Mouse (Mus musculus) naive thymus-derived CD4-positive, alpha-beta T cell, adult 2 months (primary cell): ENCODE data around the gene Zfp467.
A peak's percentile ranks its signal among the peaks of the same experiment; 100 is the strongest.

Source experiments
- DNase-seq: peaks from one replicate; pipeline ENCODE4 v3.0.0-alpha.2; 2011; ENCODE audit warnings: low read depth

Zfp467 gene

DNA sequence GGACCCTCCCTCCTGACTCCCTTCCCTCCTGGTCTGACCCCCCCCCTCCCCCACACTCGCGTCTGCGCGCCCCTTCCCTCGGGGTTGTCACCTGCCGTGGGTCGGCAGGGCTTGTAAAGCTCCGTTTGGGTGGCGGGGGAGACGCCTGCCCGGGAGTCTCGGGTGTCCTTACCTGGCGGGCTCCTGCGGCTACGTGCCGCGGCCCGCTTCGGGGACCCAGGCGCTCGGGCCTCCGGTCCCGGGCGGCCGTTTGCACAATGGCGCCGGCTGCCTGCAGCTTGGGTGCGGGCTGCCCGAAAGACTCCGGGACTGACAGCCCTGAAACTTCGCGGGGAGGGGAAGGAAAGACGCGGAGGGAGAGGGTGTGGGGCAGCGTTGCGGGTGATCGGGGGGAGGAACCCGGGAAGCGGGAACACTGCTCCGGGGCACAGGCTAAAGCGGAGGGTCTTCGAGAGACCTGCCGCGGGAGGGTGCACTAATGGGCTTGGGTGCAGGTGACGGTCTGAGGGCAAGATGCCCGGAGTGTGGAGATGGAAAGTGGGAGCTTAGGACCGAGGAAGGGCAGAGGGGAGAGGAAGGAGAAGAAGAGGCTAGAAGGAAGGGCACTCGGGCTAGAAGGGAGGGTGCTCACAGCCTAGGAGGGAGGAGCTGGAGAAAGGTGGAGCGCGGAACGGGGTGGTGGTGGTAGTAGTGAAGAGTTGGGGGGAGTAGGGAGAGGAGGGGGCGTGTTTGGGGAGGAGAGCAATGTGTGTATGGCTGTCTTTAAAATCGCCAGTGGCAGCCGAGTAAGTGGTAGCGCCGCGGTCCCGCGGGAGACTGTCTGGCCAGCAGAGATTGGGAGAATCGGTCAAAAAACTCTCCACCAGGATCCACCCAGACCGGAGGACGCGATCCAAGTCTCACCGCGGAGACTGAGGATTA lies at the start of gene Zfp467:
TSS of gene Zfp467 (minus strand) at position 645 of the 921 bp plus-strand sequence.
- DNase-seq = peak; percentile 59

DNA sequence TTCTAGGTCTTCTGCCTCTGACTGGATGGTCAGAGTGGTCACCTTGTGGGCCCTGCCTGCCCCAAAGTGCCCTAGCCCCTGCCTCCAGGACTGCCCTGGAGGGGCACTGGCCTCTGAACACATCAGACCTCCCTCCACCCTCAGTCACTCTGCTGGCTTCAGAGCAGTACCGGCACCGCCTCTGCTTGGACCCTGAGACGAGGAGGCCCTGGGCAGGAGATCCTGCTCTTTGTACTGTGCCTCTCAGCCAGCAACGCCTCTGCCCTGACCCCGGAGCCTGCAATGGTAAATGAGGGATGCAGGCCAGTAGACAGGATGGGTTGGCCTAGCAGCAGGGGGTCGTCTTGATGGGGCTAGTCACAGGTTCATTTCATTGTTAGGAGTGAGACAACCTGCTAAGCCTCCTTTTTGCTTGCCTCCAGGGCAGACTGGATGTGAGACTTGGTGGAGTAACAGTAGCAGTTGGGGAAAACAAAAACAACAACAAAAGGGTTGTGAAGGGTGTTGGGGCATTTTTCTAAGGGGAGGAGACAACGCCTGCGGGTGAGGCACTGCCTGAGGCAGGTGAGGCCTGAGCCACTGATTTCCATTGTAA lies 47.6 kb upstream of the Zfp467 start:
- no peak for DNase-seq

DNA sequence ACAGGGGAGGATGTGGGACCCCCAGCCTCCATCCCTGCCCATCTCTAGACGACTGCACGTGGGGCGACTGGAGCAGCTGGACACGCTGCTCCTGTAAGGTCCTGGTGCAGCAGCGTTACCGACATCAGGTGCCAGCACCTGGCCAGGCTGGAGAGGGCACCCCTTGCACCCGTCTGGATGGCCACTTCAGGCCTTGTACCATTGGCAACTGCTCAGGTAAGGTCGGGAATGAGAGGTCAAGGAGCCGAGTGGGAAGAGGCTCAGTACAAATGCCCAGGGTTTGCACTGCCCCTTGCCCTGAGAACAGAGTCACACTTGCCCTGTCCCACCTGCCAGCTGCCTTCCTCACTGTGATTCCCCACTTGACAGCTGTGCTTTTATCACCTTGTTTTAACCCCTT lies 45.7 kb upstream of the Zfp467 start:
- DNase-seq = no peak

DNA sequence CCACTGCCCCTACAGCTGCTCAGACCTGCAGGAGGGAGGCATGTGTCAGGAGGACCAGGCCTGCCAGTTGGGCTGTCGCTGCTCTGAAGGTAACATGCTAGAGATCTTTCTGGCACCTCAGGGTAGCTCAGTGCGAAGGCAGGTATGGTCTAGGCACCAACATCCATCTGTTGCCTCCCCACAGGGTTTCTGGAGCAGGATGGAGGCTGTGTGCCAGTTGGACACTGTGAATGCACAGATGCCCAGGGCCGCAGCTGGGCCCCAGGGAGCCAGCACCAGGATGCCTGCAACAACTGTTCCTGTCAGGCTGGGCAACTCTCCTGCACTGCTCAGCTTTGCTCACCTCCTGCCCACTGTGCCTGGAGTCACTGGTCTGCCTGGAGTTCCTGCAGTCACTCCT lies 44.1 kb upstream of the Zfp467 start:
- DNase-seq = no peak

DNA sequence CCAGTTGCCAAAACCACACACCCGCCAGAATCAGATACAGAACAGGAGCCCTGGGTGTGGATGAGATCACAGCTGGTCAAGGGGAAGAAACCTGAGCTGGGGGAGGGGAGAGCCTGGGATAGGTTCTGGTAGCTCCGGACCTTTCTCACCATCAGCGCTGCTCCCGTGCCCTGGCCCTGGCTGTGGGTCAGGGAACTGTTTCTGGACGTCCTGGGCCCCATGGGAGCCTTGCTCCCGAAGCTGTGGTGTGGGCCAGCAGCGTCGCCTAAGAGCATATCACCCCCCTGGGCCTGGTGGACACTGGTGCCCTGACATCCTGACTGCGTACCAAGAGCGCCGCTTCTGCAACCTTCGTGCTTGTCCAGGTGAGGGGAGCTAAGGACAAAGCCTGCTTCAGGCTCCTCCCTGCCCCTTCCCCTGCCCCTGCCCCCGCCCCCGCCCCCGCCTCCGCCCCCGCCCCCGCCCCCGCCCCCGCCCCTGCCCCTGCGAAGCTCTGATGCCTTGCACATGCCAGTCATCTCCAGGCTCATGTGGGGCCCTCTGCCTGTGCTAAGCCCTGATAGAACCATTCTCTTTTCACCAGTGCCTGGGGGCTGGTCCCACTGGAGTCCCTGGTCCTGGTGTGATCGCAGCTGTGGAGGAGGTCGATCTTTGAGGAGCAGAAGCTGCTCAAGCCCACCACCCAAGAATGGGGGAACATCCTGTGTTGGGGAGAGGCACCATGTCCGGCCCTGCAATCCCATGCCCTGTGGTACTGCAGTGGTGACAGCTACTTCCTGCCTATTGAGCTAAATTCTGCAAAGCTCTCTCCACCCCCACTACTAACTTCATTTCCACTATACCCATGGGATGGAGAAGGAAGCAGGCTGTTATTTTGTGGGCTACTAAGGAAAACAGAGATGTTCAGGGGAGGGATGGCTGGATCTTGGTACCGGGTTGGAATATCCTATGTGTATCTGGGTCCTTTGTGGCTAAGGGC lies 42.4 kb upstream of the Zfp467 start:
- no peak for DNase-seq

DNA sequence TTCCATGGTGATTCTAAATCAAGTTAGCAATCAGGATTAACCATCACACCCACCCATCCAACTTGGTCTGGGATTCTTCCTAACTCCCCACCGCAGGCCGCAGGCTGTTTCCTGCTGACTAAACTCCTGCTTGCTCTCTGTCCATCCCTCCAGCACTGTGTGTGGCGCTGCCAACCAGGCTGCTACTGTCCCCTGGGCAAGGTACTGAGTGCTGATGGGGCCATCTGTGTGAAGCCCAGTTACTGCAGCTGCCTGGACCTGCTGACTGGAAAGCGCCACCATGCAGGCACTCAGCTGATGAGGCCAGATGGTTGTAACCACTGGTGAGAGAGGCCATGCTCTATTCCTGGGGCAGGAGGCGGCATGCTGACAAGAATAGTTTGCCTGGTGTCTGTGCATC lies 36.9 kb upstream of the Zfp467 start:
- no peak for DNase-seq

DNA sequence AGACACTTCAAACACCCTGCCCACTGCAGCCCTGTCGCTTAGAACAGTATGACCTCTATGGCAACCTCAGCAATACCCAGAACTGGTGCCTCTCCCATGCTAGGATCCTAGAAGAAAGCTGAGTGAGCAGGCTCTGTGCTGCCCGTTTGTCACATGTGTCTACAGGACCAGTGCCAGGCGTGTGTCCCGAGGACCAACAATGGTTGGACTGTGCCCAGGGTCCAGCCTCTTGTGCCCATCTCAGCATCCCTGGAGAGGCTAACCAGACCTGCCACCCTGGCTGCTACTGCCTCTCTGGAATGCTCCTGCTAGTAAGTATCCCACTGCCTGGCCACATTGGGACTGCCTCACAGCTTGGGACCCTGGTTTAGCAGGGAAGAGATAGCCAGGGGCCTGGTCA lies 32.8 kb upstream of the Zfp467 start:
- DNase-seq = no peak

DNA sequence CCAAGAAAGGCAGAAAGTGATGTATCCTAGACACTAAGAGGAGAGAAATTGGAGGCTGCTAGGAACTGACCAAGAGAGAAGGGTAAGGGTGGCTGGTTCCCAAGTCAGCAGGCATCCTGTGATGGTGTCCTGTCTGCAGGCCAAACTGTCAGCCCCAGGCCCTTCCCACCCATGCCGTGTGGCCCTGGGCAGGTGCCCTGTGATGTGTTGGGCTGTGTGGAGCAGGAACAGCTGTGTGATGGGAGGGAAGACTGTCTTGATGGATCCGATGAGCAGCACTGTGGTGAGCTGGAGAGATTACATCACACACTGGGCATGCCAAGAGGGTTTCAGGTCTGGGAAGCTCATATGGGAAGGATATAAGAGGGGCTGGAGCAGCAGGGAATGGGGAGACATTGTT lies 25.1 kb upstream of the Zfp467 start:
- no peak for DNase-seq

DNA sequence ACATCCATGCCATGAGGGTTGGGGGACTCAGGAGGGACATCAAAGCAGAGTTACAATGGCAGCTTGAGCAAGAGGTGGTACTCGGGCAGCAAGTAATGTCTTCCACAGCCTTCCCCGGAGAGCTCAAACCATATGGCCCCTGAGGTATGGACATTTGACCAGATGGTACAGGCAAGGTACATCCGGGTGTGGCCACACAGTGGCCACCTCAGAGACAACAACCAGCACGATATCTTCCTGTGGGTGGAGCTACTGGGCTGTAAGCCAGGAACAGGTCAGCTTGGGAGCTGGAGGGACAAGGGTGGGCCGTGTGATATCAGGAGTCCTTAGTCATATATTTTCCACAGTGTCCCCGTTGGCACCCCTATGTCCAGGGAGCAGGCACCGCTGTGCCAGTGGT lies 21.9 kb upstream of the Zfp467 start:
- DNase-seq = no peak

DNA sequence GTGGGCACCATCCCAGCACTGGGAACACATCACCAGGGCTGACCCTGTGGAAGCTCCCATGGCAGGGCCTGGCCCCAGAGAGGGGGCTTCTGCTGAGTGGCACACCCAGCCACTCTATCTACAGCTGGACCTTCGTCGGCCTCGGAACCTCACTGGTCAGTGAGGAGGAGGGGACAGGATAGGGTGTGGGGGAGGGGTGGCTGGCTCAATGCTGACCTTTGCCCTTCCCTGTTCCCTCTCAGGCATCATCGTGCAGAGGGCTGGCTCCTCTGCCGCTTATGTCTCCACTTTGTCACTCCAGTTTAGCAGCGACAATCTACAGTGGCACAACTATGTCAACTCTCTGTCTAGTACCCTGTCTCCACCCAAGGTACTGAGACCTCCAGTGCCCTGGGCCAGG lies 21.1 kb upstream of the Zfp467 start:
- no peak for DNase-seq

DNA sequence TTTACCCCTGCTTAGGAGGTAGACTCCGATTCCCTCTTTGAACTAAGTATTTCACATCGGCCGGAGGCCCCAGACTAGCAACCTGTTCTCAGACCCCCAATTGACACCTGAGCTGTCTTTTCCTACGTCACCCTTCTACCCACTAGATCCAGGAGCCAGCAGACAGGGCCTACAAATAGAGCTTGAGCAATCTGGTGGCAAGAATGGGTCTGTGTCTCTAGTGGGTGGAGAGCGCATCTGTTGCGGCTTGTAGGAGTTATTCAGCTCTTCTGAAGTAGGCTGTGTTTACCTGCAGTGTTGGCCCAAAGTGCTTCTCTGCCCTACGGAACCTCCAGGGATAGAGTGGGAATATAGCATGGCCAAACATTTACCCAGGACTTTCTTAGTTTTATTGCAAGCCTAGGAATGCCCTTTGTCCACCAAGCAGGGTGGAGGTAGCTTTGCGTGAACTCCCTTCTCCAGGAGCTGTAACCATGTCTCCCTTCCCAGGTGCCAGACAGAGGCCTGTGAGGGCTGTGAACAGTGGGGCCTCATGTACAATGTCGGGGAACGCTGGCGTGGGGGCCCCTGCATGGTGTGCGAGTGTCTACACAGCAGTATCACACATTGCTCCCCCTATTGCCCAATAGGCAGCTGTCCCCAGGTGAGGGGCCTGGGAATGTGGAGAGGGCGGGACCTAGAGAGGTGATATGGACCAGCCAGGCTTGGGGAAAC lies 19.5 kb upstream of the Zfp467 start:
- no peak for DNase-seq

DNA sequence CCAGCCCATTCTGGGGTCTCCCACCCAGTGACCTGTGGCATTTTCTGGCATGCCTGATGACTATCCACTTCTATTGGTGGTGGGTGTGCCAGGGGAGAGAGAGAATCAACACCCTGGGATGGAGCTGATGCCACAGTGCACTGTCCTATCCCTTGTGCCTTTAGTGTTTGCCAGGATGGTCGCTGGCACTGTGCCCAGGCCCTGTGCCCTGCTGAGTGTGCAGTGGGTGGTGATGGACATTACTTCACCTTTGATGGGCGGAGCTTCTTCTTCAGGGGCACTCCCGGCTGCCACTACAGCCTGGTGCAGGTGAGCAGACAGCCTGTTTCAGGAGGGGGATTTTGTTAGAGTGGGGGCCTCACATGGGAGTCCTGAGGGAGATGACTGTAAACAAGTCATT lies 7.1 kb upstream of the Zfp467 start:
- DNase-seq = no peak

DNA sequence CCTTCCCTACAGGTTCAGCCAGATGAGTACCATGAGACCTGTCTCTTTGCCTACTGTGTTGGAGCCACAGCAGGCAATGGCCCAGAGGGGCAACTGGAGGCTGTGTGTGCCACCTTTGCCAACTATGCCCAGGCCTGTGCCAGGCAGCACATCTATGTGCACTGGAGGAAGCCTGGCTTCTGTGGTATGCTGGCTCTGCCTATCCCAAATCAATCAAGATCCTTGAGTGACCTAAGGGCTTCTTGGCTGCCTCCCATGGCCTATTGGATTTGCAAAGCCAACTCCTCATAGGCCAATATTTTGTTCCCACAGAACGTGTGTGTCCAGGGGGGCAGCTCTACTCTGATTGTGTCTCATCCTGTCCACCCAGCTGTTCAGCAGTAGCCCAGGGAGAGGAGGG lies 6.5 kb upstream of the Zfp467 start:
- DNase-seq = no peak

DNA sequence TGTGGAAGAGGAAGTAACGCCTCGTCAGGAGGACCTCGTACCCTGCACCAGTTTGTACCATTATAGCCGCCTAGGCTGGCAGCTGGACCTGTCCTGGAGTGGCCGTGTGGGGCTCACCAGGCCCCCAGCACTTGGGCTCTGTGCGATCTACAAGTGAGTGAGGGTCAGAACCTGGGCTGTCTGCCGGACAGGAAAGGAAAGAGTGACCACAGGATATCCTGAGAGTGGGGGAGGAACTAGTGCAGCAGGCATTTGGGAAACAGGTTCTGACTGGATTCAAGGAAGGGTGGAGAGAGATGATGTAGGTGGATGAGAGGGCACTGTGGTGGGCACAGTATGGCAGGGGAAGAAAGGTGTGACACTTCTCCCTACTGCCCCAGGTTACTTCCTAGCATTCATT lies 2.9 kb upstream of the Zfp467 start:
- DNase-seq = no peak

DNA sequence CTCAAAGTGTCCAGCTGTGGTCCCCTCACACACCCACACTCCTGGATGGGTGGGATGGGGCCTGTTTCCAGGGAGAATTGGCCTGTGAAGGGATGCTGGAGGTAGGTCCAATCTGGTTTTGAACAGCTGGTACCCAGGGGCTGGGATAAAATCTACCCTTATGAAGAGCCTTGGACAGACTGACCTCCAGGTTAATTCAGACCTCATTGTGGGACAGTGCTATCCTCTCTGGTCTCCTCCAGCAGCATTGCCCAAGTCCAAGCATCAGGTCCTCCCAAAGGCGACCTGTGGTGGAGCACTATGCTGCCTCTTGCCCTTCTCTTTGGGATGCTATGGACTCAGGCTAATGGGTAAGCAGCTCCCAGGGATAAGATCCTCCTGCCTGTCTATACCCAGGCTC lies 2.3 kb upstream of the Zfp467 start, which contains the start of gene Sspo:
TSS of gene Sspo (plus strand) at position 301 of the 400 bp plus-strand sequence.
- DNase-seq = no peak

DNA sequence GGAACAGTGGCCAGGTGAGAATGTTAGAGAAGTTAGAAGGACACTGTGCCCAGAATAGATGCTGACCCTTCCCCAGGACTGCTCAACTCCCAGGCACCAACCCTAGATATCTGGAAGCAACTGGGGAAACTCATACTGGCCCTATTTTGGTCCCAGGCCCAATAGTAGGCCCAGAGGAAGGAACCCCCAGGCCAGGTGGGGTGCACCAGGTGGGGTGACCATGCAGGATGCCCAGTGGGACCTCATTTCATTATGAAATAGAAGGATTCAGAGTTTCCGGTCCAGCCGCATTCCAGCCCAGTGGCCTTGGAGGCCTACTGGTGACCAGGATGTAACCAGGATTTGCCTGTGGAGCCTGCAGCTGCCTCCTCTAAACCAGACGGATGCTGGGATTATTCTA lies 1.3 kb upstream of the Zfp467 start:
- no peak for DNase-seq

DNA sequence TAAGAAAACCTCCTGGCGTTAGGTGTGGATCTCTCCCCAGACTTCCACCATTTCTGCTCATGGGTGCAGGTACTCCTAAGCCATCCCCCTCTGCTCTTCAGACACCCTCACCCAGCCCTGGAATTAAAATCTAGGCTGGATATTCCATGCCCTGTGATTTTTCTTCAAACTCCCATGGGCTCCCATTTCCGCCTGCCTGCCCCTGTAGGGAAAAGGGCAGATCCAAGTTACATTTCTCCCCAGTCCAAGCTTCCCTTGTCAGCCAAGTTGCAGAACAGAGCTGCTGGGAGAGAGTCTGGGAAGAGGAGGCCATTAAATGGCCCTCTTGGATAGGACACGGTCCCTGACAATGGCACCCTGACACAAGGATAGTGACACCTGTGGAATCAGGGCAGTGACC lies 631 bp upstream of the Zfp467 start:
- no peak for DNase-seq

DNA sequence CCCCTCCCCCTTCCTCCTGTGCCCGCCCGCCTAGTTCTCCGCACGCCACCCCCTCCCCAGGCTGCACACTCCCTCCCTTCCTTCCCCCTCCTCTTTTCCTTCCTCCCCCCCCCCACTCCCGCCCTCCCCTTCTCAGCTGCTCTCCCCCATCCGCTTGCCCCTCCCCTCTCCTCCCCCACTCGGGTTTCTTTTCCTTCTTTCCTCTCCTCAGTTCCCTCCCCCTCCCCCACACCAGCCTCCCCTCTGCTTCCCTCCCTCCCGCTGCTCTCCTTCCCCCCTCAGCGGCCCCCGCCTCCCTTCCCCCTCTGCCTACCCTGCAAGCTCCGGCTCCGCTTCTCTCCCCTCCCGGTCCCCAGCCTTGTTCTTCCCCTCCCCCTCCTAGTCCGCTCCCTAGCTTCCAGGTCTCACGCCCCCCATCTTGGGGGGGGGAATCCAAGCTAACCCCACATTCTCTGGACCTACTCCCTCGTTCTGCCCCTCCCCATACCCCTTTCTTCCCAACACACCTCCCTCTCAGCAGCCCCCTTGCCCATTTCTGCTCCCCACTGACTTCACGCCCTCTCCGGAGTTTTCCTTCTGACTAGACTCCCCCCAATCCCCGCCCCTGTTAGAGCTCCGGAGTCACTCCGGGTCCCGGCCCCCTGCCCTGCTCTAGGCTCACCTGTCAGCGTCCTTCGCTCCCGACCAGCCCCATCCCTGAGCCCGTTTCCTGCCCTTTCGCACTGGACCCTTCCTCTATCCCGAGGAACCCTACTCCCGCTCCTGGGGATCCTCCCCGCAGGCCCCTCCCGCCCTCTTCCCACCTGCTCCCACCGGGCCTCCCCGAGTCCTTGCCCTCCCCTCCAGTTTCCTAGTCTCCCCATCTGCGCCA lies 1.1 kb downstream of the Zfp467 start:
- no peak for DNase-seq

DNA sequence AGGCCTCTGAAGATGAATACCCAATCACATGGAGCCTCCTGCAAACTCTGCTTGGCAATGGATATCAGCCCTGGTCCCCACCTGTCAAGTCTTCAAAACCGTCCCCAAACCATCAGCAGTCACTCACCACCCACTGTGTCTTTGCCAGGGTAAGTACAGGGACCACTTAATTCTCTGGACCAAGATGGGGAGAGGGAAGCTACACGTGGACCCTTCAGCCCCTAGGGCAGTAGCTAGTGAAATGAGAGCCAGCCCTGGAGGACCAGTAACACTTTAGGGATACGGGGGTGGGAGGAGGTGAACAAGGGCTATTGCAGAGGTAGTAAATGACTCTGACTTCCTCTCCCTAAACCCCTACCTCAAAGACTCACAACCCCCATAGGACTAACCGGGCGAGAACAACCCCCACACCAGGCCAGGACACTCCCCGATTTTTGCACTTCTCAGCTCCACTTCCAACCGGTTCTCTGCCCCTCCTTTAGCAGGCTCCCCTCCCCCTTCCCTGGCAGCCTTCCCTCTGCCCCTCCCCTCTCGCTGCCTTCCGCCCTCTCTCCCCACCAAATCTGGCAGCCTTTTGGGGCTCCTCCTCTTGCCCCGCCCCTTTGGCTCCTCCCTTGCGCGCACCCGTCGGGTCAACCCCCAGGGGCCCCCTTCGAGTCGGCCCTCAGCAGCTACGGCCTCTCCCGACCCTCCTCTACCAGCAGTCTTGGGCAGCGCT lies 1.9 kb downstream of the Zfp467 start:
- peak; percentile 92 for DNase-seq
